Mouse (Mus musculus): ENCODE measurements around the gene Gm11020. TPM values are rescaled to one million over a fixed set of nuclear protein-coding genes. Genes with fewer than 3 reads are reported as not detected.
"Not testable (repeated sequence)": the region's sequence is repeated elsewhere in the genome, so short reads cannot be mapped to it uniquely, and the experiment has no call there.

The Gm11020 gene
- polyA plus RNA-seq (2014; fragmentation: Nextera tagmentation; extraction: Ambion mirVana) = not detected in 2 replicates

DNA sequence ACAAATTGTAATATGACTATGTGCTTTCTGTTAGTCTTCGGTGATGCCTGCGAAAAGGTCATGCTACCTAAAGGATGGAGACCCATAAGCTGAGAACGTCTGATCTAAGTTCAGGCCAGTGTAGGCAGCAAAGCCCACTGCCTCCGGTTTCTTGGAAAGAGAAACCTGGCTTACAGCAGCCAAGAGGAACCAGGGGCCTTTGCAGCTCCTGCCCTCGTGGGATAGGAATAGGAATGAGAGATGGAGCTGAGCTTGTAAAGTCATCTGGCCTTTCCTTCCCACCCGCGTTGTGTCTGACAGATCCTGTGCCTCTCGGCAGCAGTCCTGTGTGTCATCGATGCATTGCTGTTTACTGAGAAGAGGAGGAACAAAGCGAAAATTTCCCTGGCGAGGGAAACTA lies at the start of gene Gm11020:
Gene Gm11020 (plus strand): TSS at position 301 of the 400 bp plus-strand sequence.
- not testable (repeated sequence) for ATAC-seq (replicated peaks; ENCODE audit: insufficient number of reproducible peaks, low FRiP score, low TSS enrichment, low read depth); H3K9me3 ChIP-seq (replicated peaks; ENCODE audit: control insufficient read depth, low read length); H3K36me3 ChIP-seq (replicated peaks; ENCODE audit: control insufficient read depth, insufficient read depth, low read depth, low read length); H3K9ac ChIP-seq (replicated peaks; ENCODE audit: low read length); H3K27ac ChIP-seq (replicated peaks; ENCODE audit: low read depth, low read length); DNase-seq (ENCODE audit: low spot score); H3K4me3 ChIP-seq (ENCODE audit: low read depth, low read length); H3K27me3 ChIP-seq (ENCODE audit: control insufficient read depth, insufficient read depth, low read length); H3K4me1 ChIP-seq (ENCODE audit: control insufficient read depth, insufficient read depth, low read length); H3K4me2 ChIP-seq (ENCODE audit: low read depth, low read length)
- 85% methylated on average over 8 of the region's 11 CpGs for WGBS

- H3K27me3 ChIP-seq (ENCODE audit: control insufficient read depth, insufficient read depth, low read length); H3K4me2 ChIP-seq (ENCODE audit: low read depth, low read length); H3K4me1 ChIP-seq (ENCODE audit: control insufficient read depth, insufficient read depth, low read length); H3K36me3 ChIP-seq (replicated peaks; ENCODE audit: control insufficient read depth, insufficient read depth, low read depth, low read length); H3K9me3 ChIP-seq (replicated peaks; ENCODE audit: control insufficient read depth, low read length); H3K27ac ChIP-seq (replicated peaks; ENCODE audit: low read depth, low read length); H3K4me3 ChIP-seq (ENCODE audit: low read depth, low read length); H3K9ac ChIP-seq (replicated peaks; ENCODE audit: low read length); DNase-seq (ENCODE audit: low spot score); ATAC-seq (replicated peaks; ENCODE audit: insufficient number of reproducible peaks, low FRiP score, low TSS enrichment, low read depth): not testable (repeated sequence)
- 89% methylated on average over 12 of the region's 12 CpGs for WGBS
These were observed 28.3 kb upstream of the Gm11020 start, which contains the start of gene Cmtm2a for GRCm38 (mm10) chr8:104293081-104293480. Cmtm2a (minus strand) TSS chr8:104293181.

DNA sequence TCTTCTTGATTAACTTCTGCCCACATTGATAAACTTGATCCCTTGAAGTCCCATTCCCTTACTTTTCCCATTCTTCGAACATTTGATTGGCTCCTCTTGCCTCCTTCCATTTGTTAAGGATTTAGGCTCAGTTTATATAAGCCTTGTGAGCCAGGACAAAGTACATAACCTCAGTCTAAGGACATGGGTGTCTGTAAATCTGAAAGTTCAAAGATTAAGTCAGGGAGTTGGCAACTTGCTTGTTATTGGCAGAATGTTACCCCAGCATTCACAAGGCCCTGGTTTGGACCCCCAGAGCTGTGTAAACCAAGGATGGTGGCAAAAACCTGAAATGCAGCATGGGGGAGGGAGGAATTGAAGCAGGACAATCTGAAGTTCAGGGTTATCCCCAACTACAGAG lies 27.0 kb upstream of the Gm11020 start:
- Histone ChIP-seq H3K4me3 (ENCODE audit: low read depth, low read length) (no peak overlapping the region), H3K4me2 (ENCODE audit: low read depth, low read length) (no peak overlapping the region), H3K9ac (replicated peaks; ENCODE audit: low read length) (no peak overlapping the region), H3K27ac (replicated peaks; ENCODE audit: low read depth, low read length) (no peak overlapping the region), H3K4me1 (ENCODE audit: control insufficient read depth, insufficient read depth, low read length) (no peaks in the 10 kb centered on the region), H3K27me3 (ENCODE audit: control insufficient read depth, insufficient read depth, low read length) (no peaks in the 10 kb centered on the region), H3K9me3 (replicated peaks; ENCODE audit: control insufficient read depth, low read length) (no peaks in the 10 kb centered on the region), H3K36me3 (replicated peaks; ENCODE audit: control insufficient read depth, insufficient read depth, low read depth, low read length) (no peaks in the 10 kb centered on the region)
- DNase-seq (ENCODE audit: low spot score) (no peak), ATAC-seq (replicated peaks; ENCODE audit: insufficient number of reproducible peaks, low FRiP score, low TSS enrichment, low read depth) (no peak)
- 90% methylated on average over 1 of the region's 1 CpGs for WGBS

GRCm38 (mm10) chr8:104301577-104301976 lies 19.8 kb upstream of the Gm11020 start:
- H3K4me3 ChIP-seq (ENCODE audit: low read depth, low read length); H3K27ac ChIP-seq (replicated peaks; ENCODE audit: low read depth, low read length); H3K27me3 ChIP-seq (ENCODE audit: control insufficient read depth, insufficient read depth, low read length); H3K9ac ChIP-seq (replicated peaks; ENCODE audit: low read length); H3K4me2 ChIP-seq (ENCODE audit: low read depth, low read length); H3K9me3 ChIP-seq (replicated peaks; ENCODE audit: control insufficient read depth, low read length); H3K4me1 ChIP-seq (ENCODE audit: control insufficient read depth, insufficient read depth, low read length); H3K36me3 ChIP-seq (replicated peaks; ENCODE audit: control insufficient read depth, insufficient read depth, low read depth, low read length): not testable (repeated sequence)
- ATAC-seq (replicated peaks; ENCODE audit: insufficient number of reproducible peaks, low FRiP score, low TSS enrichment, low read depth) = peak; percentile 67; the same call in 1 of the 2 replicates
- DNase-seq (ENCODE audit: low spot score) = peak; percentile 48
- 10% methylated on average over 3 of the region's 3 CpGs for WGBS

- WGBS = 88% methylated on average over 4 of the region's 4 CpGs
These were observed 18.8 kb upstream of the Gm11020 start for GRCm38 (mm10) chr8:104302536-104302935.

DNA sequence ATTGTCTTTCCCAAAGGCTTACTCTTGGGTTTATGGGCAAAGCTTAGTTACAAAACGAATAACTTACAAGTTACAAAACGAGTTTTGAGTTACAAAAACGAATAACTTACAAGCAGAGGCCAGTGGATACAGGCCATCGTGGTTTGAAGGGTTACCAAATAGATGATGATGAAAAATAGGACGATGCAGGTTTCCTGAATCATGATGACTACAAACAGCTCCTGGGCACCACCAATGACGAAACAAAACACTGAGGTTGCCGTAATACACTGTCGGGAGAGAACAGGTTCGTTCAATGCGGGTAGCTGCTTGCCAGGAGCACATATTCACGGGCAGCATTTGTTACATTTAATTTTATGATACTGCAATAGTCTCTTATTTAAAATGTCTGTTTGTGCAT lies 16.4 kb upstream of the Gm11020 start:
- DNase-seq (ENCODE audit: low spot score) (no peak), ATAC-seq (replicated peaks; ENCODE audit: insufficient number of reproducible peaks, low FRiP score, low TSS enrichment, low read depth) (no peak)
- Histone ChIP-seq H3K27ac (replicated peaks; ENCODE audit: low read depth, low read length) (no peak overlapping the region), H3K4me3 (ENCODE audit: low read depth, low read length) (no peak overlapping the region), H3K4me1 (ENCODE audit: control insufficient read depth, insufficient read depth, low read length) (no peaks in the 10 kb centered on the region), H3K4me2 (ENCODE audit: low read depth, low read length) (no peak overlapping the region), H3K36me3 (replicated peaks; ENCODE audit: control insufficient read depth, insufficient read depth, low read depth, low read length) (no peaks in the 10 kb centered on the region), H3K9me3 (replicated peaks; ENCODE audit: control insufficient read depth, low read length) (no peaks in the 10 kb centered on the region), H3K9ac (replicated peaks; ENCODE audit: low read length) (no peak overlapping the region), H3K27me3 (ENCODE audit: control insufficient read depth, insufficient read depth, low read length) (no peaks in the 10 kb centered on the region)
- 92% methylated on average over 11 of the region's 11 CpGs for WGBS

More at GRCm38 (mm10) chr8:104302536-104302935, 18.8 kb upstream of the Gm11020 start:
- H3K9me3 ChIP-seq (replicated peaks; ENCODE audit: control insufficient read depth, low read length); DNase-seq (ENCODE audit: low spot score); H3K9ac ChIP-seq (replicated peaks; ENCODE audit: low read length); H3K4me2 ChIP-seq (ENCODE audit: low read depth, low read length); H3K27me3 ChIP-seq (ENCODE audit: control insufficient read depth, insufficient read depth, low read length); ATAC-seq (replicated peaks; ENCODE audit: insufficient number of reproducible peaks, low FRiP score, low TSS enrichment, low read depth); H3K4me1 ChIP-seq (ENCODE audit: control insufficient read depth, insufficient read depth, low read length); H3K27ac ChIP-seq (replicated peaks; ENCODE audit: low read depth, low read length); H3K4me3 ChIP-seq (ENCODE audit: low read depth, low read length); H3K36me3 ChIP-seq (replicated peaks; ENCODE audit: control insufficient read depth, insufficient read depth, low read depth, low read length): not testable (repeated sequence)

DNA sequence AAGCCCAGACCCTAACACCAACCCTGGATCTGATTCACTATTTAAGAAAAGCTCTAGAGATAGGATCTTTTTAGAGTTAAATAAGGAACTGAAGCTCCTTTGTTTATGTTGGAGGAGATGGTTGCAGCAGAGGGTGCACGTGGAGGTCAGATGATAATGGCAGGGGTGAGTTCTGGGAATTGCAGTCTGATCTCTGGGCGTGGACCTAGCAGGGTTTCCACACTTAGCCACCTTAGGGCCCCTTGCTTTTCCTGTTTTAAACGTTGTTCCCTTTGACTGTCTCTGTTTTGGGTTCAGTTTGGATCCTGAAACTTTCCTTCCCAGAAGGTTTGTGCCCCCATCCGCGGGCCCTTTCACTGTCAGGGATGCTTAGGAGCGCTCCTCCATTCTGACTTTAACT lies 13.0 kb upstream of the Gm11020 start:
- not testable (repeated sequence) for H3K4me2 ChIP-seq (ENCODE audit: low read depth, low read length); ATAC-seq (replicated peaks; ENCODE audit: insufficient number of reproducible peaks, low FRiP score, low TSS enrichment, low read depth); H3K27me3 ChIP-seq (ENCODE audit: control insufficient read depth, insufficient read depth, low read length); H3K4me3 ChIP-seq (ENCODE audit: low read depth, low read length); DNase-seq (ENCODE audit: low spot score); H3K27ac ChIP-seq (replicated peaks; ENCODE audit: low read depth, low read length); H3K36me3 ChIP-seq (replicated peaks; ENCODE audit: control insufficient read depth, insufficient read depth, low read depth, low read length); H3K9me3 ChIP-seq (replicated peaks; ENCODE audit: control insufficient read depth, low read length); H3K9ac ChIP-seq (replicated peaks; ENCODE audit: low read length); H3K4me1 ChIP-seq (ENCODE audit: control insufficient read depth, insufficient read depth, low read length)
- 50% methylated on average over 6 of the region's 6 CpGs for WGBS

- not testable (repeated sequence) for H3K9me3 ChIP-seq (replicated peaks; ENCODE audit: control insufficient read depth, low read length); H3K36me3 ChIP-seq (replicated peaks; ENCODE audit: control insufficient read depth, insufficient read depth, low read depth, low read length); DNase-seq (ENCODE audit: low spot score); H3K27me3 ChIP-seq (ENCODE audit: control insufficient read depth, insufficient read depth, low read length); H3K4me1 ChIP-seq (ENCODE audit: control insufficient read depth, insufficient read depth, low read length); ATAC-seq (replicated peaks; ENCODE audit: insufficient number of reproducible peaks, low FRiP score, low TSS enrichment, low read depth); H3K4me3 ChIP-seq (ENCODE audit: low read depth, low read length); H3K9ac ChIP-seq (replicated peaks; ENCODE audit: low read length); H3K27ac ChIP-seq (replicated peaks; ENCODE audit: low read depth, low read length); H3K4me2 ChIP-seq (ENCODE audit: low read depth, low read length)
- 91% methylated on average over 31 of the region's 36 CpGs for whole genome bisulfite sequencing
These were observed 11.8 kb upstream of the Gm11020 start, which contains the start of the genes Gm45711 and Cmtm1 for GRCm38 (mm10) chr8:104309441-104310155. Gm45711 (minus strand) TSS chr8:104310081. Cmtm1 (minus strand) TSS chr8:104310145.
